Mouse (Mus musculus): ENCODE measurements around the gene Gm13271.
"Not testable (repeated sequence)": the region's sequence is repeated elsewhere in the genome, so short reads cannot be mapped to it uniquely, and the experiment has no call there.

- not testable (repeated sequence) for TF ChIP-seq CTCF (IDR thresholded peaks at IDR 0.05; ENCODE audit: low read depth); EP300 (optimal IDR thresholded peaks at IDR 0.05)
Measured at GRCm38 (mm10) chr4:88759610-88760268, 5.1 kb downstream of the Gm13271 start, which contains the start of gene Gm13283.

Measured in stomach, postnatal 0 days (tissue).